13 mouse cellular contexts compared by ENCODE assay signal in the genomic region with DNA sequence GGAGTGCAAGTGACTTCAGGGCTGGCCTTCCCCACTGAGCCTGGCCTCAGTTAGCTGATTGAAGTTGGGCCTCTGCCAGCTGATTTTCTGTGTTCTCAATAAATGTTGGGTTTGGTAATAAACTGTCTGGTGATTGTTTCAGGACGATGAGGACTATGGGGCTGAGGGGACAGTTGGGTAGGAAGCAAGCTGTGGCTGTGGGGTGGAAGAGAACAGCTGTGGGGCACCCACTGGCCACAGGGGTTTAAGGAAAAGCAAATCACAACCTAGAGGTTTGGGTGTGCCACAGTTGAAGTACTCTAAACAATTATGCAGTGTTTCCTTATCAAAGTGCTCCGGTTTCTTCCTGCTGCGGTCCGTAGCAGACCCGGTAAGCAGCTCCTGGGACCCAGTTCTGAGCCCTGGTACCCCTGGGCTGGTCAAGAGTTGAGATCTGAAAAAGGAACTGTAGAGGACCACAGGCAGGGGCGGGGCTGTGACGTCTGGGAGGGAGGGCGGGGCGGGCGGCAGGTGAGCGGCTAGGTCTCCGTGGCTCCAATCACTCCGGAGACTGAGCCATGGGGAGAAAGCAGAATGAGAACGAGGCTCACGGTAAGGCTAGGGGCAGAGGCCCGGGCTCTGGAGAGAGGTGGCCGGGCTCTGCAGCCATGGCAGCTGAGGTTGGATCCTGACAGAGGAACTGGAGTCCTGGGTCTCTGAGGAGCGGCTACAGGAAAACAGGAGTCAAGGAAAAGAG. TPM values are rescaled to one million over a fixed set of nuclear protein-coding genes. Genes with fewer than 3 reads are reported as not detected.
DNase-seq lines count a peak whose midpoint lies in the region; ATAC-seq and TF ChIP-seq lines count a peak whose summit lies in the region.
"Had no signal": no experiment of that assay in that cellular context is flagged by ENCODE, and none has a peak within 500 bp of the region (broad histone marks: within the 10 kb centered on the region; RNA-seq: fewer than 3 reads in every experiment).

A gene (plus strand): TSS at position 537 of the 736 bp plus-strand sequence.

- no peak within 1 kb of the TSS for H3K4me2 ChIP-seq in hindbrain, embryonic 16.5 days (ENCODE audit: low read length)
- H3K4me2 ChIP-seq in embryonic facial prominence, embryonic 12.5 days (replicated peaks), result no peak within 1 kb of the TSS
- H3K4me2 ChIP-seq in kidney, embryonic 15.5 days, result peak within 1 kb of the TSS; percentile 46
- H3K4me2 ChIP-seq in liver, postnatal 0 days (ENCODE audit: low read depth, low read length), result peak within 1 kb of the TSS; percentile 24; the same call in 1 of the 2 replicates

- whole genome bisulfite sequencing in hindbrain, embryonic 10.5 days, result 39% methylated on average over 18 of the region's 18 CpGs
- WGBS in hindbrain, embryonic 16.5 days, result 40% methylated on average over 18 of the region's 18 CpGs
- 31% methylated on average over 18 of the region's 18 CpGs for WGBS in embryonic facial prominence, embryonic 12.5 days
- WGBS in kidney, embryonic 15.5 days, result 34% methylated on average over 18 of the region's 18 CpGs
- 46% methylated on average over 18 of the region's 18 CpGs for WGBS in liver, postnatal 0 days (ENCODE audit: insufficient replicate concordance)

- no peak within 1 kb of the TSS for H3K27ac ChIP-seq in hindbrain, embryonic 10.5 days
- H3K27ac ChIP-seq in hindbrain, embryonic 16.5 days (ENCODE audit: low read depth, low read length), result no peak within 1 kb of the TSS
- H3K27ac ChIP-seq in embryonic facial prominence, embryonic 12.5 days, result 0 out of 2 replicates have a peak within 1 kb of the TSS, but pooled peaks have one; percentile 41
- H3K27ac ChIP-seq in kidney, embryonic 15.5 days, result peak within 1 kb of the TSS; percentile 81
- H3K27ac ChIP-seq in liver, postnatal 0 days (ENCODE audit: low read depth), result no peak within 1 kb of the TSS

- intact Hi-C loops in gastrocnemius, postnatal 14 days (cut with DNase I; ENCODE audit: low total_unique reads), result loop anchor here (5.0 to 10.0 kb wide), 2 partner anchors 57 to 71 kb away; a partner anchor contains a TSS

- H3K4me3 ChIP-seq in hindbrain, embryonic 10.5 days, result peak within 1 kb of the TSS; percentile 14
- no peak within 1 kb of the TSS for H3K4me3 ChIP-seq in hindbrain, embryonic 16.5 days (ENCODE audit: low read length)
- no peak within 1 kb of the TSS for H3K4me3 ChIP-seq in embryonic facial prominence, embryonic 12.5 days
- H3K4me3 ChIP-seq in kidney, embryonic 15.5 days (replicated peaks), result peak within 1 kb of the TSS; percentile 17
- no peak within 1 kb of the TSS for H3K4me3 ChIP-seq in liver, postnatal 0 days (ENCODE audit: low read depth, low read length)
- H3K4me3 ChIP-seq: erythroblast, embryonic 14.5 days had no signal

- DNase-seq in hindbrain, embryonic 10.5 days (ENCODE audit: low spot score), result no peak
- DNase-seq in liver, postnatal 0 days, result no peak
- DNase-seq in cerebellum, adult 8-10 months, result no peak
- no peak for DNase-seq in left cerebral cortex, adult 11 months (ENCODE audit: low spot score)
- no peak for DNase-seq in gastrocnemius, postnatal 14 days
- DNase-seq: cerebellum, adult 11-12 months; right cerebral cortex, postnatal 25 days; thymus, postnatal 25 days had no signal

- no peak for ATAC-seq in hindbrain, embryonic 16.5 days
- ATAC-seq in embryonic facial prominence, embryonic 12.5 days (ENCODE audit: insufficient number of reproducible peaks, insufficient read depth, low FRiP score, low TSS enrichment), result no peak
- no peak for ATAC-seq in kidney, embryonic 15.5 days (replicated peaks; ENCODE audit: low FRiP score)
- peak; percentile 18; the same call in 1 of the 2 replicates for ATAC-seq in liver, postnatal 0 days

- no peak for TF ChIP-seq EP300 in liver, postnatal 0 days (IDR thresholded peaks at IDR 0.05; ENCODE audit: low read depth)

- H3K9ac ChIP-seq in hindbrain, embryonic 16.5 days (ENCODE audit: low read depth, low read length), result no peak within 1 kb of the TSS; the same call in 1 of the 2 replicates
- no peak within 1 kb of the TSS for H3K9ac ChIP-seq in embryonic facial prominence, embryonic 12.5 days
- H3K9ac ChIP-seq in kidney, embryonic 15.5 days, result 0 out of 2 replicates have a peak within 1 kb of the TSS, but pooled peaks have one; percentile 18
- no peak within 1 kb of the TSS for H3K9ac ChIP-seq in liver, postnatal 0 days (replicated peaks)

- peaks cover 56% of the 10 kb centered on the region for H3K36me3 ChIP-seq in hindbrain, embryonic 10.5 days
- peaks cover 44% of the 10 kb centered on the region for H3K36me3 ChIP-seq in hindbrain, embryonic 16.5 days (ENCODE audit: control insufficient read depth, insufficient read depth, low read length)
- peaks cover 50% of the 10 kb centered on the region for H3K36me3 ChIP-seq in embryonic facial prominence, embryonic 12.5 days
- H3K36me3 ChIP-seq in kidney, embryonic 15.5 days, result peaks cover 47% of the 10 kb centered on the region
- H3K36me3 ChIP-seq in liver, postnatal 0 days (replicated peaks; ENCODE audit: insufficient read depth, low read length), result peaks cover 42% of the 10 kb centered on the region

- no peaks in the 10 kb centered on the region for H3K27me3 ChIP-seq in hindbrain, embryonic 10.5 days (ENCODE audit: insufficient read depth, poor library complexity, severe bottlenecking)
- H3K27me3 ChIP-seq in hindbrain, embryonic 16.5 days (replicated peaks; ENCODE audit: control insufficient read depth, insufficient read depth, low read length), result no peaks in the 10 kb centered on the region
- no peaks in the 10 kb centered on the region for H3K27me3 ChIP-seq in embryonic facial prominence, embryonic 12.5 days
- H3K27me3 ChIP-seq in kidney, embryonic 15.5 days, result no peaks in the 10 kb centered on the region
- no peaks in the 10 kb centered on the region for H3K27me3 ChIP-seq in liver, postnatal 0 days (ENCODE audit: insufficient read depth, low read length)

- H3K9me3 ChIP-seq in hindbrain, embryonic 10.5 days, result no peaks in the 10 kb centered on the region
- H3K9me3 ChIP-seq in hindbrain, embryonic 16.5 days (ENCODE audit: control insufficient read depth, low read length), result no peaks in the 10 kb centered on the region
- no peaks in the 10 kb centered on the region for H3K9me3 ChIP-seq in embryonic facial prominence, embryonic 12.5 days
- H3K9me3 ChIP-seq in kidney, embryonic 15.5 days (replicated peaks), result no peaks in the 10 kb centered on the region
- H3K9me3 ChIP-seq in liver, postnatal 0 days (ENCODE audit: low read length), result no peaks in the 10 kb centered on the region

- TF ChIP-seq CTCF in liver, postnatal 0 days (IDR thresholded peaks at IDR 0.05; ENCODE audit: low read depth), result no peak

- peaks cover 22% of the 10 kb centered on the region for H3K4me1 ChIP-seq in hindbrain, embryonic 10.5 days (replicated peaks)
- no peaks in the 10 kb centered on the region for H3K4me1 ChIP-seq in hindbrain, embryonic 16.5 days (ENCODE audit: control insufficient read depth, insufficient read depth, low read depth, low read length)
- H3K4me1 ChIP-seq in embryonic facial prominence, embryonic 12.5 days, result 0 out of 2 replicates have a peak, but pooled peaks cover 3% of the 10 kb centered on the region
- H3K4me1 ChIP-seq in kidney, embryonic 15.5 days, result peaks cover 19% of the 10 kb centered on the region
- H3K4me1 ChIP-seq in liver, postnatal 0 days (ENCODE audit: insufficient read depth), result peaks cover 16% of the 10 kb centered on the region

RNA-seq across cellular contexts. Expression of the gene that starts here (rescaled TPM):
- polyA plus RNA-seq in hindbrain, embryonic 10.5 days (2016; fragmentation: Nextera tagmentation; extraction: Ambion mirVana), result 0.41 TPM in 1 of 2 replicates, not detected in the other
- polyA plus RNA-seq in hindbrain, embryonic 16.5 days (2015; fragmentation: Nextera tagmentation; extraction: Ambion mirVana), result 0.21 TPM in 1 of 2 replicates, not detected in the other
- polyA plus RNA-seq in embryonic facial prominence, embryonic 12.5 days (2016; fragmentation: Nextera tagmentation; extraction: Ambion mirVana), result 0.29 TPM in 1 of 2 replicates, not detected in the other
- 12.4 and 13.0 TPM in 2 replicates for polyA plus RNA-seq in kidney, embryonic 15.5 days (2015; fragmentation: Nextera tagmentation; extraction: Ambion mirVana)
- polyA plus RNA-seq in liver, postnatal 0 days (2015; fragmentation: Nextera tagmentation; extraction: Ambion mirVana), result 3.5 and 3.6 TPM in 2 replicates
- total RNA-seq in gastrocnemius, postnatal 14 days (2021), result under 1 TPM in 1 of 2 experiments, not detected in 1; 0.09 TPM
- total RNA-seq: gastrocnemius, postnatal 4 days had no signal
- polyA plus RNA-seq: erythroblast, embryonic 14.5 days had no signal

Comparison
In these comparisons a context has a peak if more than half of its experiments do, and no peak if none do; other contexts are left out.
1. H3K4me3 ChIP-seq: peak in hindbrain, embryonic 10.5 days (single experiment) and kidney, embryonic 15.5 days (single experiment); none in hindbrain, embryonic 16.5 days (single experiment), embryonic facial prominence, embryonic 12.5 days (single experiment) and liver, postnatal 0 days (single experiment).
2. H3K27ac ChIP-seq: peak in embryonic facial prominence, embryonic 12.5 days (single experiment) and kidney, embryonic 15.5 days (single experiment); none in hindbrain, embryonic 10.5 days (single experiment), hindbrain, embryonic 16.5 days (single experiment) and liver, postnatal 0 days (single experiment).
3. H3K4me2 ChIP-seq: peak in kidney, embryonic 15.5 days (single experiment) and liver, postnatal 0 days (single experiment); none in hindbrain, embryonic 16.5 days (single experiment) and embryonic facial prominence, embryonic 12.5 days (single experiment).